Mouse (Mus musculus) brain, embryonic 14.5 days (tissue): ENCODE data around the gene Ccdc162.

Source experiments
- CTCF ChIP-seq: fragments of 200-500 bp; IDR thresholded peaks from 2 replicates; pipeline ENCODE4 v1.5.1; 2012; ENCODE audit warnings: inconsistent platforms, mild to moderate bottlenecking, moderate library complexity, borderline replicate concordance; ENCODE audit not compliant: insufficient read depth, insufficient read length; ENCODE audit errors: extremely low read depth
- POLR2A ChIP-seq: fragments of 200-500 bp; IDR thresholded peaks from 2 replicates; pipeline ENCODE4 v1.6.1; 2012; ENCODE audit warnings: mild to moderate bottlenecking, inconsistent platforms, borderline replicate concordance; ENCODE audit not compliant: poor library complexity, insufficient read depth, insufficient read length, severe bottlenecking; ENCODE audit errors: extremely low read depth

GRCm38 (mm10) chr10:41520410-41520673 lies 196.1 kb downstream of the Ccdc162 start:
- TF ChIP-seq CTCF, result no peak
- TF ChIP-seq POLR2A, result no peak
